Comparison of ENCODE assay signal across 10 mouse cellular contexts in genomic region chr6:23129201-23129600, GRCm38 (mm10). TPM values are rescaled to one million over a fixed set of nuclear protein-coding genes. Genes with fewer than 3 reads are reported as not detected.
A peak's percentile ranks its signal among the peaks of the same experiment; 100 is the strongest.
DNase-seq lines count a peak whose midpoint lies in the region; ATAC-seq and TF ChIP-seq lines count a peak whose summit lies in the region.
"Had no signal": no experiment of that assay in that cellular context is flagged by ENCODE, and none has a peak within 500 bp of the region (broad histone marks: within the 10 kb centered on the region; RNA-seq: fewer than 3 reads in every experiment).

No protein-coding gene starts in this region.

- no peak for TF ChIP-seq CTCF in midbrain, postnatal 0 days (IDR thresholded peaks at IDR 0.05)
- no peak for TF ChIP-seq CTCF in kidney, postnatal 0 days (IDR thresholded peaks at IDR 0.05; ENCODE audit: low read depth)
- TF ChIP-seq CTCF in thymus, adult 2 months (IDR thresholded peaks at IDR 0.05; ENCODE audit: borderline replicate concordance, control insufficient read depth, extremely low read depth, insufficient read depth, low read length, poor library complexity), result no peak

- no peak overlapping the region for H3K9ac ChIP-seq in midbrain, postnatal 0 days (replicated peaks; ENCODE audit: low read length, poor library complexity, severe bottlenecking)
- H3K9ac ChIP-seq in kidney, postnatal 0 days (ENCODE audit: low read depth, low read length), result no peak overlapping the region

- no peaks in the 10 kb centered on the region for H3K36me3 ChIP-seq in heart, embryonic 10.5 days
- H3K36me3 ChIP-seq in midbrain, postnatal 0 days (ENCODE audit: insufficient read depth, low read length), result no peaks in the 10 kb centered on the region
- H3K36me3 ChIP-seq in midbrain, embryonic 10.5 days, result no peaks in the 10 kb centered on the region
- no peaks in the 10 kb centered on the region for H3K36me3 ChIP-seq in kidney, postnatal 0 days (ENCODE audit: insufficient read depth, low read length)
- H3K36me3 ChIP-seq in thymus, adult 2 months (ENCODE audit: control insufficient read depth, insufficient read depth, low read length), result no peaks in the 10 kb centered on the region

- no peaks in the 10 kb centered on the region; the same call in 1 of the 2 replicates for H3K4me1 ChIP-seq in heart, embryonic 10.5 days
- no peaks in the 10 kb centered on the region for H3K4me1 ChIP-seq in midbrain, postnatal 0 days (ENCODE audit: insufficient read depth, low read length)
- H3K4me1 ChIP-seq in midbrain, embryonic 10.5 days, result peaks cover 13% of the 10 kb centered on the region
- peaks cover 6% of the 10 kb centered on the region; the same call in 1 of the 2 replicates for H3K4me1 ChIP-seq in kidney, postnatal 0 days (replicated peaks; ENCODE audit: insufficient read depth, low read length)
- no peaks in the 10 kb centered on the region for H3K4me1 ChIP-seq in thymus, adult 2 months (replicated peaks; ENCODE audit: control insufficient read depth, insufficient read depth, low read length)

- no peaks in the 10 kb centered on the region for H3K9me3 ChIP-seq in heart, embryonic 10.5 days
- no peaks in the 10 kb centered on the region for H3K9me3 ChIP-seq in midbrain, postnatal 0 days (ENCODE audit: low read length)
- H3K9me3 ChIP-seq in midbrain, embryonic 10.5 days (replicated peaks), result no peaks in the 10 kb centered on the region
- no peaks in the 10 kb centered on the region for H3K9me3 ChIP-seq in kidney, postnatal 0 days (replicated peaks; ENCODE audit: low read length)

- WGBS in heart, embryonic 10.5 days, result 78% methylated on average over 4 of the region's 4 CpGs
- WGBS in midbrain, postnatal 0 days, result 52% methylated on average over 4 of the region's 4 CpGs
- WGBS in midbrain, embryonic 10.5 days, result 75% methylated on average over 4 of the region's 4 CpGs
- 69% methylated on average over 4 of the region's 4 CpGs for WGBS in kidney, postnatal 0 days
- 86% methylated on average over 4 of the region's 4 CpGs for WGBS in thymus, adult 2 months

- peak; percentile 93 for DNase-seq in heart, adult 11 months
- DNase-seq in heart, embryonic 10.5 days (ENCODE audit: low spot score), result no peak
- peak; percentile 52 for DNase-seq in midbrain, postnatal 0 days (ENCODE audit: low spot score)
- DNase-seq in midbrain, embryonic 10.5 days (ENCODE audit: low spot score), result no peak
- peak; percentile 40 for DNase-seq in kidney, postnatal 0 days (ENCODE audit: low spot score)
- peak; percentile 54 for DNase-seq in lung, postnatal 36 days
- no peak for DNase-seq in thymus, adult 2 months
- DNase-seq: right cerebral cortex, postnatal 25 days had no signal

- no peak overlapping the region for H3K27ac ChIP-seq in heart, embryonic 10.5 days
- no peak overlapping the region for H3K27ac ChIP-seq in midbrain, postnatal 0 days (ENCODE audit: low read depth, low read length)
- no peak overlapping the region for H3K27ac ChIP-seq in midbrain, embryonic 10.5 days (replicated peaks)
- H3K27ac ChIP-seq in kidney, postnatal 0 days, result no peak overlapping the region
- H3K27ac ChIP-seq in thymus, adult 2 months (ENCODE audit: control insufficient read depth, insufficient read depth, low read length), result no peak overlapping the region

- H3K27me3 ChIP-seq in heart, embryonic 10.5 days (ENCODE audit: insufficient read depth, poor library complexity, severe bottlenecking), result peaks cover 9% of the 10 kb centered on the region; the same call in 1 of the 2 replicates
- no peaks in the 10 kb centered on the region; the same call in 1 of the 2 replicates for H3K27me3 ChIP-seq in midbrain, postnatal 0 days (ENCODE audit: insufficient read depth, low read length)
- H3K27me3 ChIP-seq in midbrain, embryonic 10.5 days (ENCODE audit: low read depth, poor library complexity, severe bottlenecking), result peaks cover 18% of the 10 kb centered on the region
- no peaks in the 10 kb centered on the region for H3K27me3 ChIP-seq in kidney, postnatal 0 days (ENCODE audit: insufficient read depth, low read length)
- no peaks in the 10 kb centered on the region for H3K27me3 ChIP-seq in thymus, adult 2 months (ENCODE audit: control insufficient read depth, insufficient read depth, low read length)

- no peak overlapping the region for H3K4me3 ChIP-seq in heart, embryonic 10.5 days
- H3K4me3 ChIP-seq in midbrain, postnatal 0 days (ENCODE audit: low read depth, low read length), result no peak overlapping the region
- no peak overlapping the region for H3K4me3 ChIP-seq in midbrain, embryonic 10.5 days
- no peak overlapping the region for H3K4me3 ChIP-seq in kidney, postnatal 0 days (replicated peaks; ENCODE audit: low read depth, low read length)
- H3K4me3 ChIP-seq in thymus, adult 2 months (ENCODE audit: control insufficient read depth, insufficient read depth, low read length), result no peak overlapping the region

- no peak for ATAC-seq in midbrain, postnatal 0 days (ENCODE audit: low FRiP score)
- ATAC-seq in kidney, postnatal 0 days (replicated peaks; ENCODE audit: low FRiP score, low read depth), result no peak
- no peak for ATAC-seq in CD4-positive, CD25-positive, alpha-beta regulatory T cell, adult 4 months

- H3K4me2 ChIP-seq in midbrain, postnatal 0 days (ENCODE audit: low read depth, low read length, poor library complexity, severe bottlenecking), result no peak overlapping the region
- H3K4me2 ChIP-seq in kidney, postnatal 0 days (ENCODE audit: low read length), result no peak overlapping the region

- TF ChIP-seq POLR2A in thymus, adult 2 months (IDR thresholded peaks at IDR 0.05; ENCODE audit: control insufficient read depth, extremely low read depth, insufficient read depth, low read length, poor library complexity), result no peak

RNA-seq across cellular contexts. Expression of gene Aass, which starts 3.6 kb away (rescaled TPM):
- 1.2 and 6.0 TPM in 2 replicates for polyA plus RNA-seq in heart, embryonic 10.5 days (2016; fragmentation: Nextera tagmentation; extraction: Ambion mirVana)
- 0.16 and 0.57 TPM in 2 replicates for total RNA-seq in midbrain, postnatal 0 days (2014; rRNA removed)
- 0.29 and 0.64 TPM in 2 replicates for polyA plus RNA-seq in midbrain, postnatal 0 days (2015; fragmentation: Nextera tagmentation; extraction: Ambion mirVana)
- polyA plus RNA-seq in midbrain, embryonic 10.5 days (2016; fragmentation: Nextera tagmentation; extraction: Ambion mirVana), result 1.6 and 2.1 TPM in 2 replicates
- polyA plus RNA-seq in kidney, postnatal 0 days (2015; fragmentation: Nextera tagmentation; extraction: Ambion mirVana), result 1.9 and 2.4 TPM in 2 replicates
- 0.09 and 0.13 TPM in 2 replicates for polyA plus RNA-seq in thymus, adult 2 months (2012; rRNA removed)
- not detected for polyA plus RNA-seq in CD4-positive, CD25-positive, alpha-beta regulatory T cell, adult 4 months (2017; shearing (Covaris generic))
- total RNA-seq: hematopoietic stem cell, adult 5-6 weeks had no signal

Comparison
In these comparisons a context has a peak if more than half of its experiments do, and no peak if none do; other contexts are left out.
1. DNase-seq: peak in heart, adult 11 months (single experiment), midbrain, postnatal 0 days (single experiment), kidney, postnatal 0 days (single experiment) and lung, postnatal 36 days (single experiment); none in heart, embryonic 10.5 days (single experiment), midbrain, embryonic 10.5 days (single experiment) and thymus, adult 2 months (single experiment).